Mouse (Mus musculus): ENCODE results near the gene Git1.

GRCm38 (mm10) chr11:77451670-77452069 lies 41.7 kb upstream of the Git1 start:
- TF ChIP-seq CTCF (IDR thresholded peaks at IDR 0.05) (no peak), EP300 (IDR thresholded peaks at IDR 0.05) (no peak)

Measured in lung, postnatal 0 days (tissue).